Mouse (Mus musculus): ENCODE data around the gene Cep295.
"Not testable (repeated sequence)": the region's sequence is repeated elsewhere in the genome, so short reads cannot be mapped to it uniquely, and the experiment has no call there.

Cep295 gene

GRCm38 (mm10) chr9:15357484-15358275 lies at the start of gene Cep295:
TSS of gene Cep295 (minus strand) at chr9:15357788.
- DNase-seq (ENCODE audit: extremely low spot score, low read depth, low spot score) = peak; percentile 66

- DNase-seq (ENCODE audit: extremely low spot score, low read depth, low spot score) = no peak
Observed at GRCm38 (mm10) chr9:15397591-15397990, 40.0 kb upstream of the Cep295 start.

- DNase-seq (ENCODE audit: extremely low spot score, low read depth, low spot score) = no peak
Observed at GRCm38 (mm10) chr9:15395353-15395942, 37.9 kb upstream of the Cep295 start.

- no peak for DNase-seq (ENCODE audit: extremely low spot score, low read depth, low spot score)
Observed at GRCm38 (mm10) chr9:15387075-15387643, 29.6 kb upstream of the Cep295 start.

GRCm38 (mm10) chr9:15384266-15384665 lies 26.7 kb upstream of the Cep295 start:
- DNase-seq (ENCODE audit: extremely low spot score, low read depth, low spot score) = no peak

GRCm38 (mm10) chr9:15366260-15366659 lies 8.7 kb upstream of the Cep295 start:
- no peak for DNase-seq (ENCODE audit: extremely low spot score, low read depth, low spot score)

GRCm38 (mm10) chr9:15365856-15366255 lies 8.3 kb upstream of the Cep295 start:
- no peak for DNase-seq (ENCODE audit: extremely low spot score, low read depth, low spot score)

- DNase-seq (ENCODE audit: extremely low spot score, low read depth, low spot score) = no peak
Observed at GRCm38 (mm10) chr9:15364843-15365242, 7.3 kb upstream of the Cep295 start.

- no peak for DNase-seq (ENCODE audit: extremely low spot score, low read depth, low spot score)
Observed at GRCm38 (mm10) chr9:15356916-15357483, 588 bp downstream of the Cep295 start.

GRCm38 (mm10) chr9:15349925-15350324 lies 7.7 kb downstream of the Cep295 start:
- DNase-seq (ENCODE audit: extremely low spot score, low read depth, low spot score) = no peak

GRCm38 (mm10) chr9:15337776-15338175 lies 19.8 kb downstream of the Cep295 start:
- DNase-seq (ENCODE audit: extremely low spot score, low read depth, low spot score) = no peak

GRCm38 (mm10) chr9:15318170-15318742 lies 39.3 kb downstream of the Cep295 start:
- DNase-seq (ENCODE audit: extremely low spot score, low read depth, low spot score) = no peak

- DNase-seq (ENCODE audit: extremely low spot score, low read depth, low spot score) = no peak
Observed at GRCm38 (mm10) chr9:15317223-15318169, 40.1 kb downstream of the Cep295 start.

- DNase-seq (ENCODE audit: extremely low spot score, low read depth, low spot score) = not testable (repeated sequence)
Observed at GRCm38 (mm10) chr9:15316296-15316695, 41.3 kb downstream of the Cep295 start.

- no peak for DNase-seq (ENCODE audit: extremely low spot score, low read depth, low spot score)
Observed at GRCm38 (mm10) chr9:15314619-15315018, 43.0 kb downstream of the Cep295 start.

GRCm38 (mm10) chr9:15313633-15314032 lies 44.0 kb downstream of the Cep295 start:
- DNase-seq (ENCODE audit: extremely low spot score, low read depth, low spot score) = no peak

- DNase-seq (ENCODE audit: extremely low spot score, low read depth, low spot score) = no peak
Observed at GRCm38 (mm10) chr9:15312054-15312735, 45.4 kb downstream of the Cep295 start.

- no peak for DNase-seq (ENCODE audit: extremely low spot score, low read depth, low spot score)
Observed at GRCm38 (mm10) chr9:15310179-15310578, 47.4 kb downstream of the Cep295 start.

- DNase-seq (ENCODE audit: extremely low spot score, low read depth, low spot score) = no peak
Observed at GRCm38 (mm10) chr9:15309425-15309824, 48.2 kb downstream of the Cep295 start.

GRCm38 (mm10) chr9:15308254-15308653 lies 49.3 kb downstream of the Cep295 start:
- DNase-seq (ENCODE audit: extremely low spot score, low read depth, low spot score) = no peak
